Mouse (Mus musculus): Measurements from ENCODE around the gene Ripk1.

- TF ChIP-seq EP300 (IDR thresholded peaks at IDR 0.05; ENCODE audit: low read depth) (no peak), CTCF (IDR thresholded peaks at IDR 0.05; ENCODE audit: low read depth) (no peak)
Observed at GRCm38 (mm10) chr13:33989625-33990024, 12.5 kb upstream of the Ripk1 start.
